Mouse (Mus musculus): ENCODE measurements around the gene Cradd. TPM values are rescaled to one million over a fixed set of nuclear protein-coding genes. Genes with fewer than 3 reads are reported as not detected.

Gene Cradd
- polyA plus RNA-seq, 1 experiment from 2014 or later = 12.0 TPM

DNA sequence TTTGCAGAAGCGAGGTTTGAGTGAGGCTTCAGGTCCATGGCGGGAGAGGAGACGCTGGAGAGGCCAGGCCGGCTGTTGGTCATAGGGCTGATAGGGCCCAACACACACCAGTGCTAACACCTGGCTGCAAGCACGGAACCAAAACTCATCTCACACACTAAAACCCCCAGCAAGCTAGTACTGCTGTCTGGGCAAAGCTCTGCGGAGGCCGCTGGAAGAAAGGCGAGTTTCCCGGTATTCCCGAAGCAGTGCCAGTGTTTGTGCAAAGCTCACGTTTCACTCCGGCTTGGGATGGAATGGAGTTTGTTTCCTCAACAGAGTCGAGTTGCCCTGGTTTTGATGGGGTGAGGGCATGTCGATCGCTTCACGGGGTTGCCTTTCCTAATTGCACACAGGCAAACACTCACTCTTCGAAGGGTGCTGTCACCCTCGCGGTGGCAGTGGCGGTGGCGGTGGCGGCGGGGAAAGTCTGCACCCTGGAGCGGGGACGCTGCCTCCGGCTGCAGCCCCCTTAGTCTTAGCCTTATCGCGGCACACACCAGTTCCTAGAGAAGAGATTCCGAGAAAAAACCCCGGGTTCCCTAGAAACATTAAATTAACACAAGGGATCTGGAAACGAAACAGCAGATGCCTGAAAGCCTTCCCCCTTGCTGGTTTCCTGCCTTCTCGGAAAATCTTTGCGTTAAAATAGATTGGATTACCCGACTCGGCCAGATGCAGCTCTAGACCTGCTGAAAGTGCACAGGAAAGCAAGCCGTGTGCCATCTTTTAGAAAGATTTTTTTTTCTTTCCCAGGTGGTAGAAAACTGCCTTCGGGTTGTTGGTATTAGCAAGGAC lies 59.2 kb downstream of the Cradd start:
- peaks cover 14% of the 10 kb centered on the region; the same call in 1 of the 2 replicates for H3K4me1 ChIP-seq (ENCODE audit: control insufficient read depth, insufficient read depth, low read length)
- no peaks in the 10 kb centered on the region for H3K9me3 ChIP-seq (ENCODE audit: control insufficient read depth, low read length)
- peak overlapping the region; percentile 46 for H3K9ac ChIP-seq (replicated peaks; ENCODE audit: low read length)
- no peaks in the 10 kb centered on the region for H3K36me3 ChIP-seq (ENCODE audit: control insufficient read depth, insufficient read depth, low read length)
- H3K27ac ChIP-seq (replicated peaks; ENCODE audit: low read depth, low read length) = no peak overlapping the region
- peaks cover 20% of the 10 kb centered on the region for H3K27me3 ChIP-seq (ENCODE audit: control insufficient read depth, insufficient read depth, low read length)
- 6% methylated on average over 37 of the region's 37 CpGs for WGBS
- peak; percentile 74 for DNase-seq
- H3K4me2 ChIP-seq (ENCODE audit: low read length) = peak overlapping the region; percentile 65
- H3K4me3 ChIP-seq (replicated peaks; ENCODE audit: low read depth, low read length) = peak overlapping the region; percentile 35
- no peak; the same call in 1 of the 2 replicates for ATAC-seq (ENCODE audit: low FRiP score, low TSS enrichment)

- DNase-seq (no peak), ATAC-seq (ENCODE audit: low FRiP score, low TSS enrichment) (no peak)
- no peak overlapping the region for H3K4me3 ChIP-seq (replicated peaks; ENCODE audit: low read depth, low read length)
- peaks cover 23% of the 10 kb centered on the region; the same call in 1 of the 2 replicates for H3K4me1 ChIP-seq (ENCODE audit: control insufficient read depth, insufficient read depth, low read length)
- no peaks in the 10 kb centered on the region for H3K36me3 ChIP-seq (ENCODE audit: control insufficient read depth, insufficient read depth, low read length)
- H3K4me2 ChIP-seq (ENCODE audit: low read length) = no peak overlapping the region
- no peaks in the 10 kb centered on the region for H3K9me3 ChIP-seq (ENCODE audit: control insufficient read depth, low read length)
- WGBS = 19% methylated on average over 11 of the region's 11 CpGs
- H3K27ac ChIP-seq (replicated peaks; ENCODE audit: low read depth, low read length) = no peak overlapping the region
- H3K27me3 ChIP-seq (ENCODE audit: control insufficient read depth, insufficient read depth, low read length) = peaks cover 20% of the 10 kb centered on the region
- no peak overlapping the region for H3K9ac ChIP-seq (replicated peaks; ENCODE audit: low read length)
Measured at GRCm38 (mm10) chr10:95262388-95262787, 61.5 kb downstream of the Cradd start.

GRCm38 (mm10) chr10:95261279-95261678 lies 62.7 kb downstream of the Cradd start:
- no peak overlapping the region for H3K27ac ChIP-seq (replicated peaks; ENCODE audit: low read depth, low read length)
- H3K4me2 ChIP-seq (ENCODE audit: low read length) = no peak overlapping the region
- no peak overlapping the region for H3K9ac ChIP-seq (replicated peaks; ENCODE audit: low read length)
- H3K4me3 ChIP-seq (replicated peaks; ENCODE audit: low read depth, low read length) = no peak overlapping the region
- 33% methylated on average over 2 of the region's 2 CpGs for WGBS
- DNase-seq (no peak), ATAC-seq (ENCODE audit: low FRiP score, low TSS enrichment) (no peak)
- no peaks in the 10 kb centered on the region for H3K36me3 ChIP-seq (ENCODE audit: control insufficient read depth, insufficient read depth, low read length)
- H3K4me1 ChIP-seq (ENCODE audit: control insufficient read depth, insufficient read depth, low read length) = peaks cover 23% of the 10 kb centered on the region; the same call in 1 of the 2 replicates
- H3K27me3 ChIP-seq (ENCODE audit: control insufficient read depth, insufficient read depth, low read length) = peaks cover 20% of the 10 kb centered on the region
- H3K9me3 ChIP-seq (ENCODE audit: control insufficient read depth, low read length) = no peaks in the 10 kb centered on the region

DNA sequence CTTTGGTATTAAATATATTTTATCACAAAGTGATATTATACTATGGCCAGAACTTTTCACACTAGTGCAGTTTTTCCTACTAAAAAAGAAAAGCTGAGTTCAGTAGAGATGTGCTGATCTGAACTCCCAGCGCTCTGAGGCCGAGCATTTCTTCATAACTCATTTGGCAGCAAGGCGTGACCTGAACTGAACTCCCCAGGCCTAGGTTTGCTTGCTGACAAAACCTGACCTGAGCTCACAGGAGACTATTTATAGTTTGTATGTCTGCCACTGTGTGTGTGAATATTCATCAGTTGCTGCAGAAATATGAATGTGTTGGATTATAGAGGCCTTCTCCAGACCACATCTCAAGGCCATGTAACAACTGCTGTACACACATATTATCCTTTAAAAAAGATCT lies 63.5 kb downstream of the Cradd start:
- no peak overlapping the region for H3K9ac ChIP-seq (replicated peaks; ENCODE audit: low read length)
- ATAC-seq (ENCODE audit: low FRiP score, low TSS enrichment) (no peak), DNase-seq (no peak)
- H3K9me3 ChIP-seq (ENCODE audit: control insufficient read depth, low read length) = no peaks in the 10 kb centered on the region
- no peak overlapping the region for H3K4me2 ChIP-seq (ENCODE audit: low read length)
- no peak overlapping the region for H3K4me3 ChIP-seq (replicated peaks; ENCODE audit: low read depth, low read length)
- no peaks in the 10 kb centered on the region for H3K36me3 ChIP-seq (ENCODE audit: control insufficient read depth, insufficient read depth, low read length)
- WGBS = 86% methylated on average over 3 of the region's 3 CpGs
- peaks cover 19% of the 10 kb centered on the region; the same call in 1 of the 2 replicates for H3K4me1 ChIP-seq (ENCODE audit: control insufficient read depth, insufficient read depth, low read length)
- no peak overlapping the region for H3K27ac ChIP-seq (replicated peaks; ENCODE audit: low read depth, low read length)
- peaks cover 13% of the 10 kb centered on the region for H3K27me3 ChIP-seq (ENCODE audit: control insufficient read depth, insufficient read depth, low read length)

DNA sequence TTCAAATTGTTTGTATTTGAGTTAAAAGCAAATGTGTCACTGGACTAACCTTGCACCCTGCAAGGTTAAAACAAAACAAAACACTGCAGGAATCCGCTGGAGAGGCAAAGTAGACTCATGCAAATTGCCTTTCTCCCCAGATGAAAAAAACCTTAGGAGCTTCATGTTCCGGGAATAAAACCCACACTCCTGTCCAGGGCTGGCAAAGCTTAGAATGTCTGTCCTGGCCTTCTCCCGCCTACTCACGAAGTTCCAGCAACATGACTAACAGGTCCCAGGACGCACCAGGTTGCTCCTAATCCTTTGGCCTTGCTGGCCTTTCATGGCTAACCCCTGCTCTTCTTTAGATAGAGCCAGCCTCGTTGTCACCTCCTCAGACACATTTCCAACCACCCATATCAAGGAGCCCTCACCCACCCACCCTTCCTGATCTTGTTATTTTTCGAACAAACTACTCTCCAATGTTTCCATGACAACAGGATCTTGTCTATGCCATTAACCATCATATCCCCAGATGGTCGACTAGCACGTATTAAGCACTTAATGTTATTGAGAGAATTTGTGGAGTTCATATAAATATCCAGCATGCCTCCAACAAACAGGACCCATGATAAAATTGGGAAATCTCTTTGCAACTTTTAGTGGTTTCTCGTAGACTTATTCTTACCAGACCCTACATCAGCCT lies 65.3 kb downstream of the Cradd start:
- Histone ChIP-seq H3K4me3 (replicated peaks; ENCODE audit: low read depth, low read length) (no peak overlapping the region), H3K27me3 (ENCODE audit: control insufficient read depth, insufficient read depth, low read length) (peaks cover 9% of the 10 kb centered on the region), H3K4me1 (ENCODE audit: control insufficient read depth, insufficient read depth, low read length) (peaks cover 28% of the 10 kb centered on the region), H3K9ac (replicated peaks; ENCODE audit: low read length) (no peak overlapping the region), H3K27ac (replicated peaks; ENCODE audit: low read depth, low read length) (no peak overlapping the region), H3K36me3 (ENCODE audit: control insufficient read depth, insufficient read depth, low read length) (no peaks in the 10 kb centered on the region), H3K4me2 (ENCODE audit: low read length) (no peak overlapping the region), H3K9me3 (ENCODE audit: control insufficient read depth, low read length) (no peaks in the 10 kb centered on the region)
- DNase-seq (no peak), ATAC-seq (ENCODE audit: low FRiP score, low TSS enrichment) (no peak)
- 65% methylated on average over 10 of the region's 10 CpGs for WGBS

GRCm38 (mm10) chr10:95257979-95258378 lies 66.0 kb downstream of the Cradd start:
- DNase-seq (no peak), ATAC-seq (ENCODE audit: low FRiP score, low TSS enrichment) (no peak)
- Histone ChIP-seq H3K36me3 (ENCODE audit: control insufficient read depth, insufficient read depth, low read length) (no peaks in the 10 kb centered on the region), H3K4me1 (ENCODE audit: control insufficient read depth, insufficient read depth, low read length) (peaks cover 28% of the 10 kb centered on the region), H3K9ac (replicated peaks; ENCODE audit: low read length) (no peak overlapping the region), H3K4me3 (replicated peaks; ENCODE audit: low read depth, low read length) (no peak overlapping the region), H3K9me3 (ENCODE audit: control insufficient read depth, low read length) (no peaks in the 10 kb centered on the region), H3K4me2 (ENCODE audit: low read length) (no peak overlapping the region), H3K27ac (replicated peaks; ENCODE audit: low read depth, low read length) (no peak overlapping the region), H3K27me3 (ENCODE audit: control insufficient read depth, insufficient read depth, low read length) (peaks cover 4% of the 10 kb centered on the region; the same call in 1 of the 2 replicates)
- WGBS = 62% methylated on average over 8 of the region's 8 CpGs

DNA sequence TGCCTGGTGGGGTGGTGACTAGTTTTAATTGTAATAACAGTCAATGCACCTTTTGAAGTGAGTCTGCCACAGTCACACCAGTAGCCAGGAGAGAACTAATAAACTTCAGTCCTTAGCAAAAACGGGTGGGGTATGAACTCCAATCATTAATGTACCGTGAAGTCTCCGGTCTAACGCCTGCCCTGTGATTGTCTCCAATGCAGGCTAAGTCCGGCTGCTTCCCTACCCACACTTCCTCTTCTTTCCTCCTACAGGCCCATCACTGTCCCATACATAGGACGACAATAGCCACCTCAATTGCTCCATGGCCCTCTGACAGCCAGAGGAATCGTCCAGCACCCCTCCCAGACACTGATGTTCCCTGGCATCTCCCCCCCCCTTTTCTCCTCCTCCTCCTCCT lies 67.8 kb downstream of the Cradd start:
- no peak overlapping the region for H3K4me3 ChIP-seq (replicated peaks; ENCODE audit: low read depth, low read length)
- H3K27me3 ChIP-seq (ENCODE audit: control insufficient read depth, insufficient read depth, low read length) = no peaks in the 10 kb centered on the region
- no peak overlapping the region for H3K27ac ChIP-seq (replicated peaks; ENCODE audit: low read depth, low read length)
- no peaks in the 10 kb centered on the region for H3K36me3 ChIP-seq (ENCODE audit: control insufficient read depth, insufficient read depth, low read length)
- no peak for ATAC-seq (ENCODE audit: low FRiP score, low TSS enrichment)
- DNase-seq = no peak
- peaks cover 28% of the 10 kb centered on the region for H3K4me1 ChIP-seq (ENCODE audit: control insufficient read depth, insufficient read depth, low read length)
- no peak overlapping the region for H3K9ac ChIP-seq (replicated peaks; ENCODE audit: low read length)
- H3K9me3 ChIP-seq (ENCODE audit: control insufficient read depth, low read length) = no peaks in the 10 kb centered on the region
- no peak overlapping the region; the same call in 1 of the 2 replicates for H3K4me2 ChIP-seq (ENCODE audit: low read length)
- WGBS = 3% methylated on average over 7 of the region's 7 CpGs

GRCm38 (mm10) chr10:95255018-95255680 lies 68.8 kb downstream of the Cradd start:
- no peaks in the 10 kb centered on the region for H3K9me3 ChIP-seq (ENCODE audit: control insufficient read depth, low read length)
- H3K9ac ChIP-seq (replicated peaks; ENCODE audit: low read length) = no peak overlapping the region
- WGBS = 79% methylated on average over 8 of the region's 8 CpGs
- no peak overlapping the region for H3K4me3 ChIP-seq (replicated peaks; ENCODE audit: low read depth, low read length)
- peaks cover 28% of the 10 kb centered on the region for H3K4me1 ChIP-seq (ENCODE audit: control insufficient read depth, insufficient read depth, low read length)
- H3K36me3 ChIP-seq (ENCODE audit: control insufficient read depth, insufficient read depth, low read length) = no peaks in the 10 kb centered on the region
- H3K4me2 ChIP-seq (ENCODE audit: low read length) = no peak overlapping the region
- ATAC-seq (ENCODE audit: low FRiP score, low TSS enrichment) (no peak), DNase-seq (no peak)
- H3K27ac ChIP-seq (replicated peaks; ENCODE audit: low read depth, low read length) = no peak overlapping the region
- no peaks in the 10 kb centered on the region for H3K27me3 ChIP-seq (ENCODE audit: control insufficient read depth, insufficient read depth, low read length)
